Mouse (Mus musculus): ENCODE results near the gene H2-T22.
"Not testable (repeated sequence)": the region's sequence is repeated elsewhere in the genome, so short reads cannot be mapped to it uniquely, and the experiment has no call there.

Gene H2-T22
- long read RNA-seq, experiment 1, transcript H2-T22-202 (10 exons, 1,694 nt) = major isoform, 17 of 28 reads
- long read RNA-seq, experiment 1, partial matches to known transcripts = 3 of 28 reads
- long read RNA-seq, experiment 1, other reads (novel, unspliced or antisense) = 3 of 28 reads
- long read RNA-seq, experiment 2, transcript H2-T22-203 (9 exons, 1,761 nt) = minor isoform, 5 of 21 reads
- long read RNA-seq, experiment 2, transcript H2-T22-202 (10 exons, 1,694 nt) = major isoform, 13 of 21 reads
- long read RNA-seq, experiment 2, partial matches to known transcripts = 1 of 21 reads
- long read RNA-seq, experiment 2, other reads (novel, unspliced or antisense) = 2 of 21 reads

GRCm38 (mm10) chr17:36042610-36043169 lies at the start of gene H2-T22, which contains the start of gene Gm6034:
TSS of gene H2-T22 (minus strand) at chr17:36042747.
TSS of gene Gm6034 (plus strand) at chr17:36042961.
- intact Hi-C loops (cut with DNase I) = not testable (repeated sequence)

GRCm38 (mm10) chr17:36091933-36092332 lies 49.4 kb upstream of the H2-T22 start:
- intact Hi-C loops (cut with DNase I) = not testable (repeated sequence)

- intact Hi-C loops (cut with DNase I) = not testable (repeated sequence)
These were observed 43.4 kb upstream of the H2-T22 start for GRCm38 (mm10) chr17:36085976-36086375.

- intact Hi-C loops (cut with DNase I) = no loop called here
These were observed 41.4 kb upstream of the H2-T22 start for GRCm38 (mm10) chr17:36083870-36084451.

- intact Hi-C loops (cut with DNase I) = no loop called here
These were observed 40.8 kb upstream of the H2-T22 start for GRCm38 (mm10) chr17:36083266-36083869.

GRCm38 (mm10) chr17:36082519-36083232 lies 40.1 kb upstream of the H2-T22 start:
- intact Hi-C loops (cut with DNase I) = not testable (repeated sequence)

- intact Hi-C loops (cut with DNase I) = not testable (repeated sequence)
These were observed 39.4 kb upstream of the H2-T22 start for GRCm38 (mm10) chr17:36081901-36082300.

GRCm38 (mm10) chr17:36060829-36061228 lies 18.3 kb upstream of the H2-T22 start:
- intact Hi-C loops (cut with DNase I) = loop anchor here (10.0 kb wide), 2 partner anchors 74 to 134 kb away; partner anchors contain the start of gene H2-T3

GRCm38 (mm10) chr17:36058362-36058761 lies 15.8 kb upstream of the H2-T22 start, which contains the start of gene Gm11127:
TSS of gene Gm11127 (minus strand) at chr17:36058371.
- intact Hi-C loops (cut with DNase I) = not testable (repeated sequence)

- intact Hi-C loops (cut with DNase I) = not testable (repeated sequence)
These were observed 15.4 kb upstream of the H2-T22 start for GRCm38 (mm10) chr17:36057927-36058326.

- intact Hi-C loops (cut with DNase I) = no loop called here
These were observed 739 bp upstream of the H2-T22 start for GRCm38 (mm10) chr17:36043286-36043685.

GRCm38 (mm10) chr17:36042055-36042454 lies 492 bp downstream of the H2-T22 start:
- intact Hi-C loops (cut with DNase I) = not testable (repeated sequence)

GRCm38 (mm10) chr17:36040604-36041003 lies 1.9 kb downstream of the H2-T22 start:
- intact Hi-C loops (cut with DNase I) = not testable (repeated sequence)

- intact Hi-C loops (cut with DNase I) = not testable (repeated sequence)
These were observed 6.4 kb downstream of the H2-T22 start for GRCm38 (mm10) chr17:36036126-36036525.

- intact Hi-C loops (cut with DNase I) = loop anchor here (2.0 kb wide), 1 partner anchor 38 kb away; no protein-coding TSS in a partner anchor
These were observed 7.4 kb downstream of the H2-T22 start for GRCm38 (mm10) chr17:36035010-36035638.

GRCm38 (mm10) chr17:36034524-36034923 lies 8.0 kb downstream of the H2-T22 start:
- intact Hi-C loops (cut with DNase I) = loop anchor here (2.0 kb wide), 1 partner anchor 38 kb away; no protein-coding TSS in a partner anchor

GRCm38 (mm10) chr17:36032351-36032875 lies 10.1 kb downstream of the H2-T22 start, which contains the start of gene H2-T23:
TSS of gene H2-T23 (minus strand) at chr17:36032855.
- intact Hi-C loops (cut with DNase I) = not testable (repeated sequence)

- intact Hi-C loops (cut with DNase I) = not testable (repeated sequence)
These were observed 10.8 kb downstream of the H2-T22 start for GRCm38 (mm10) chr17:36031583-36032331.
